Mouse (Mus musculus) hindbrain, embryonic 11.5 days (tissue): ENCODE measurements at regions not wholly inside any gene's neighbourhood (a gene's known extent, or its start where the extent isn't known, plus 50 kb on each side); places are given as distances from the start of the nearest gene placed in this dataset.

Source experiments
- ATAC-seq: fragments of 200-750 bp; cut with Nextera tagmentation; 2 replicates; pipeline ENCODE4 v1.8.0; 2017; ENCODE audit warnings: mild to moderate bottlenecking, moderate TSS enrichment, moderate library complexity; ENCODE audit not compliant: low FRiP score
- DNase-seq: peaks from one replicate; pipeline ENCODE4 v3.0.0-alpha.2; 2015; ENCODE audit warnings: low spot score
- H3K27ac ChIP-seq: fragments of 300-500 bp; sonication (generic); 2 replicates; pipeline ENCODE4 v1.5.1; 2014; ENCODE audit warnings: mild to moderate bottlenecking, low read depth, low read length
- H3K27me3 ChIP-seq: fragments of 300-500 bp; sonication (generic); 2 replicates; pipeline ENCODE4 v1.6.1; 2014; ENCODE audit warnings: mild to moderate bottlenecking, low read length, moderate library complexity, mixed read lengths; ENCODE audit not compliant: control insufficient read depth, insufficient read depth
- H3K36me3 ChIP-seq: fragments of 300-500 bp; sonication (generic); 2 replicates; pipeline ENCODE4 v1.6.1; 2014; ENCODE audit warnings: mild to moderate bottlenecking, low read length, moderate library complexity, mixed read lengths; ENCODE audit not compliant: control insufficient read depth, insufficient read depth
- H3K4me1 ChIP-seq: fragments of 300-500 bp; sonication (generic); replicated peaks from 2 replicates; pipeline ENCODE4 v1.6.1; 2014; ENCODE audit warnings: low read length, mixed read lengths; ENCODE audit not compliant: control insufficient read depth, insufficient read depth
- H3K4me2 ChIP-seq: fragments of 300-500 bp; sonication (generic); replicated peaks from 2 replicates; pipeline ENCODE4 v1.6.1; 2014; ENCODE audit warnings: mild to moderate bottlenecking, low read depth, low read length
- H3K4me3 ChIP-seq: fragments of 300-500 bp; sonication (generic); 2 replicates; pipeline ENCODE4 v1.5.1; 2014; ENCODE audit warnings: low read depth, low read length
- H3K9ac ChIP-seq: fragments of 300-500 bp; sonication (generic); 2 replicates; pipeline ENCODE4 v1.6.1; 2014; ENCODE audit warnings: low read depth, low read length
- H3K9me3 ChIP-seq: fragments of 300-500 bp; sonication (generic); 2 replicates; pipeline ENCODE4 v1.6.1; 2016; ENCODE audit warnings: low read length; ENCODE audit not compliant: control insufficient read depth
- WGBS: fragments of 180-500 bp; shearing (Covaris S2); extraction: QIAGEN DNeasy Blood & Tissue Kit; methylation state at CpG from one replicate; pipeline ENCODE4 v1.1.7; 2014; 5-methylcytosine and 5-hydroxymethylcytosine counted together

GRCm38 (mm10) chr15:36870717-36871116 lies 136.9 kb downstream of the Zfp706 start:
- DNase-seq, result no peak
- Histone ChIP-seq H3K4me2 (no peak overlapping the region), H3K36me3 (no peaks in the 10 kb centered on the region), H3K4me1 (peaks cover 9% of the 10 kb centered on the region; the same call in 1 of the 2 replicates), H3K9ac (no peak overlapping the region), H3K4me3 (no peak overlapping the region), H3K27ac (no peak overlapping the region), H3K27me3 (no peaks in the 10 kb centered on the region), H3K9me3 (no peaks in the 10 kb centered on the region)
- no peak for ATAC-seq
- 93% methylated on average over 7 of the region's 7 CpGs for WGBS

DNA sequence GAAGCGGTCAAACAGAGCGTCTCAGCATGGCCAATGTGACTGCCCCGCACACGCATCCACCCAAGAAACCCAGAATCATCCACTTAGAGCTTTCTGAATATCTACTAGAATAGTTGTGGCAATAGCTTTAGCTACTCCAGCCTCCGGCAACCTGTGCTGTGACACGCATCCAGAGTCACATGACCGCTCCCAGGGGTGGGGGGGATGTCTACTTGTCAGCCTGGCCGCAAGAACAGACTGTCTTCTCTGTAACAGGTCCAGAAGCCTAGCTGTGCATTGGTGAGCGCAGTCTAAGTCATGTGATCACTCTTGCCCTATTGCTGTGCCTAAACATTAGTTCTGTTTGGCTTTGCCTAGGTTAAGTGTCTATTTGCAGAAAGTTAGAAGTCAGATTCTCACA lies 137.5 kb downstream of the Zfp706 start:
- H3K4me3 ChIP-seq, result no peak overlapping the region
- WGBS, result 91% methylated on average over 9 of the region's 9 CpGs
- no peak overlapping the region for H3K27ac ChIP-seq
- no peak overlapping the region for H3K9ac ChIP-seq
- H3K36me3 ChIP-seq, result no peaks in the 10 kb centered on the region
- no peaks in the 10 kb centered on the region for H3K9me3 ChIP-seq
- DNase-seq (no peak), ATAC-seq (no peak)
- H3K4me2 ChIP-seq, result no peak overlapping the region
- no peaks in the 10 kb centered on the region for H3K27me3 ChIP-seq
- H3K4me1 ChIP-seq, result peaks cover 9% of the 10 kb centered on the region; the same call in 1 of the 2 replicates

DNA sequence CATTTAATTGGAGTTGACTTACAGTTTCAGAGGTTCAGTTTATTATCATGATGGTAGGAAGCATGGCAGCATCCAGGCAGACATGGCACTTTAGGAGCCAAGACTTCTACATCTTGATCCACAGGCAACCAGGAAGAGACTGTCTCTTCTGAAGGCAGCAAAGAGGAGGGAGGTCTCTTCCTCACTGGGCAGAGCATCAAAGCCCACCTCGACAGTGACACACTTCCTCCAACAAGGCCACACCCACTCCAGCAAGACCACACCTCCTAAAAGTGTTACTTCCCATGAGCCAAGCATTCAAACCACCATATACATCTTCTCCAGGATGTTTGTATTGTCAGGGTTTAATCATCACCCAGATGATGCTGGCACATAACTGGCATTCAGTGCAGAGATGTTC lies 141.5 kb downstream of the Zfp706 start:
- DNase-seq (no peak), ATAC-seq (no peak)
- Histone ChIP-seq H3K4me1 (no peaks in the 10 kb centered on the region), H3K4me2 (no peak overlapping the region), H3K9ac (no peak overlapping the region), H3K27ac (no peak overlapping the region), H3K36me3 (no peaks in the 10 kb centered on the region), H3K9me3 (no peaks in the 10 kb centered on the region), H3K4me3 (no peak overlapping the region), H3K27me3 (no peaks in the 10 kb centered on the region)
- 48% methylated on average over 1 of the region's 1 CpGs for WGBS

- H3K36me3 ChIP-seq, result no peaks in the 10 kb centered on the region
- no peaks in the 10 kb centered on the region for H3K9me3 ChIP-seq
- no peak overlapping the region for H3K27ac ChIP-seq
- no peaks in the 10 kb centered on the region for H3K4me1 ChIP-seq
- H3K4me2 ChIP-seq, result no peak overlapping the region
- no peaks in the 10 kb centered on the region for H3K27me3 ChIP-seq
- DNase-seq (no peak), ATAC-seq (no peak)
- no peak overlapping the region for H3K9ac ChIP-seq
- 76% methylated on average over 3 of the region's 3 CpGs for WGBS
- no peak overlapping the region for H3K4me3 ChIP-seq
Measured at GRCm38 (mm10) chr15:36865332-36865731, 142.2 kb downstream of the Zfp706 start.

GRCm38 (mm10) chr15:36864046-36864445 lies 143.5 kb downstream of the Zfp706 start:
- no peak for ATAC-seq
- Histone ChIP-seq H3K9me3 (no peaks in the 10 kb centered on the region), H3K27me3 (no peaks in the 10 kb centered on the region), H3K4me3 (no peak overlapping the region), H3K4me1 (no peaks in the 10 kb centered on the region), H3K27ac (no peak overlapping the region), H3K36me3 (no peaks in the 10 kb centered on the region), H3K9ac (no peak overlapping the region), H3K4me2 (no peak overlapping the region)
- DNase-seq, result no peak
- 79% methylated on average over 2 of the region's 2 CpGs for WGBS

DNA sequence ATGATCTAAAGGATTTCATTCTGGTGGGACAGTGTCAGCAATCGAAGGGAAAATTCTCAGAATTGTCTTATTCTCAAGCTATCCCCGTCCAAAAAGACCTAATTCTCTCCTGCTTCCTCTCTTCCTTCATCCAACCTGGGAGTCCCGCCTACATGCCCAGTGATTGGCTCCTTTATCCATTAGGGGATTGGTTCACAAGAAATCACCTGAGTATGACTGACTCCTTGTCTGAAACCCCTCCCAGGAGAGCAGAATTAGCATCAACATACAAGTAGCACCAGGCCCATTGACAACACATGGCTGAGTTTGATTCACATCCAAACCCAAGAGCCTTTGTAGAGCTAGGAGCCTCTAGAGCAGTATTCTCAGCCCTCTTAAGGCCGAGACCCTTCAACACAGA lies 148.9 kb downstream of the Zfp706 start:
- WGBS, result 82% methylated on average over 4 of the region's 4 CpGs
- no peak for ATAC-seq
- Histone ChIP-seq H3K27ac (no peak overlapping the region), H3K4me2 (no peak overlapping the region), H3K9me3 (no peaks in the 10 kb centered on the region), H3K9ac (no peak overlapping the region), H3K4me1 (no peaks in the 10 kb centered on the region), H3K36me3 (no peaks in the 10 kb centered on the region), H3K27me3 (no peaks in the 10 kb centered on the region), H3K4me3 (no peak overlapping the region)
- no peak for DNase-seq

DNA sequence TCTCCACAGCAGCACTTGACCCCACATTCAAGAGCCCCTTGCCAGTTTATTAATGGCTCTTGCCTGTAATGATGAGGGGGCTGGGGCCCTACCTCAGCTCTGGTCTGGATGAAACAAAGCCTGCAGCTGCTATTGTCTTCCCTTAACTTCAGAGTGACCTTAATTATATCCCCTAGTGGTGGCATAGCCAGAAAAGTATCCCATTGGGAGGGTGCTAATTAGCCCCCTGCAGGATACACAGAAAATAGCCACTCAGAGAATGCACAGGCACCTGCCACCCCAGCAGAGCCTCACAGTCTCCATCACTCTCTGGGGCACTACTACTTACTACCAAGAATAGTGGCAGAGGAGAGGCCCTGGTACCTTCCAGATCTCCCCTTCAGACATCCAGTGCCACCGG lies 150.0 kb downstream of the Zfp706 start:
- Histone ChIP-seq H3K27ac (no peak overlapping the region), H3K4me1 (no peaks in the 10 kb centered on the region), H3K4me3 (no peak overlapping the region), H3K36me3 (no peaks in the 10 kb centered on the region), H3K4me2 (no peak overlapping the region), H3K27me3 (no peaks in the 10 kb centered on the region), H3K9ac (no peak overlapping the region), H3K9me3 (no peaks in the 10 kb centered on the region)
- DNase-seq (no peak), ATAC-seq (no peak)
- WGBS, result 84% methylated on average over 1 of the region's 1 CpGs

DNA sequence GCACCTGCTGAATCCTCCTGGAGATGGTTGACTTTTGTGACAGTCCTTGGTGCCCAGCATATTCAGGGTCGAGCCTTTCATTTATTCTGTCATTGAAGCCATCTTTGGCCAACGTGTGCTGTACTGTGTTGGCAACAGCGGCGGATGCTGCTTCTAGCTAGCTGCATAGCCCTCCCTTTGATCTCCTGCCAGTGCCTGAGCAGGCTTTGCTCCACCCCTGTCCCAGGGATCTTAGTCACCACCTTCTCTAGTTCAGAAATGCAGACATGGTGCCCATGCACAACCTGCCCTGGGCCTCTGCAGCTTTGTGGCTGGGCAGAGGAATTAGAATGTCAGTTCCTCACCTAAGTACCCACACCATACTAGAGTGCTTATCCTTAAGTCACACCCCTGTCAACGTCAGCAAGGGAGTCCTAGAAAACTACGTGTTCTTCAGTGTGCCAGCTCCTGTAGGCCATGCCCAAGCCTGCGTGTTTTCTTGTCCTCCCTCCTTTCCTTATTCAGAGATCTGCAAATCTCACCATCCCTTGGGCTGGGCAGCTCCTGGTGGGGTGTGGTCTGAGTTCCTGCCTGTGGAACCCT lies 151.9 kb downstream of the Zfp706 start:
- Histone ChIP-seq H3K9ac (no peak overlapping the region), H3K4me2 (no peak overlapping the region), H3K27me3 (no peaks in the 10 kb centered on the region), H3K4me1 (no peaks in the 10 kb centered on the region), H3K4me3 (no peak overlapping the region), H3K36me3 (no peaks in the 10 kb centered on the region), H3K9me3 (no peaks in the 10 kb centered on the region), H3K27ac (no peak overlapping the region)
- ATAC-seq (no peak), DNase-seq (no peak)
- WGBS, result 85% methylated on average over 7 of the region's 7 CpGs

DNA sequence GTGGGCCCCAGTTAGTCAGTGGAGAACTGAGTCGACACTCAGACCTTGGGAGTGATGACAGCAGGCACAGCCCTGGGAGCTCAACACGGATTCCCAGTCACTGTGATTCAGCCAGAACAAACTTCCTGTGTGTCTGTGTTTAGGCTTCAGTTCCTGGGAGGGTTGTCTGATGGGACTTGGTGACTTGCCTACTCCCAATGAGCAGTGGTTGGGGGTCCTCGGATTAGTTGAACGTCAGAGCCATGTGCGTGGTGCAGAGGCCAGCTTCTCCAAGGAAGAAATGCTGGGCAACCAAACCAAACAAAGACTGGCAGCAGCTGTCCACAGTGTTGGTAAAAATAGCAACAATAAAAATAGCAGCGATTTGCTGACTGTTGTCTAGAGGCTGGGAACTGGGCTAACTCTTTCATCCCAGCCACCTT lies 152.7 kb downstream of the Zfp706 start:
- no peaks in the 10 kb centered on the region for H3K9me3 ChIP-seq
- WGBS, result 68% methylated on average over 6 of the region's 6 CpGs
- H3K4me2 ChIP-seq, result no peak overlapping the region
- H3K4me3 ChIP-seq, result no peak overlapping the region
- ATAC-seq, result no peak
- H3K4me1 ChIP-seq, result no peaks in the 10 kb centered on the region
- H3K27me3 ChIP-seq, result no peaks in the 10 kb centered on the region
- no peak overlapping the region for H3K9ac ChIP-seq
- no peak for DNase-seq
- H3K36me3 ChIP-seq, result no peaks in the 10 kb centered on the region
- H3K27ac ChIP-seq, result no peak overlapping the region
